Mouse (Mus musculus): ENCODE data around the gene Bloc1s5.

Bloc1s5 gene

GRCm38 (mm10) chr13:38565245-38565644, 69.7 kb downstream of the Bloc1s5 start:
- no peak for DNase-seq (ENCODE audit: low spot score in 2 of 2)

- DNase-seq (ENCODE audit: low spot score in 2 of 2): no peak
These were observed 80.3 kb downstream of the Bloc1s5 start for GRCm38 (mm10) chr13:38554611-38555010.

- no peak for DNase-seq (ENCODE audit: low spot score in 2 of 2)
These were observed 80.7 kb downstream of the Bloc1s5 start for GRCm38 (mm10) chr13:38554210-38554609.

- DNase-seq (ENCODE audit: low spot score in 2 of 2): no peak
These were observed 86.2 kb downstream of the Bloc1s5 start for GRCm38 (mm10) chr13:38548681-38549080.

GRCm38 (mm10) chr13:38547717-38548116, 87.2 kb downstream of the Bloc1s5 start:
- DNase-seq (ENCODE audit: low spot score in 2 of 2): no peak

GRCm38 (mm10) chr13:38546754-38547153, 88.2 kb downstream of the Bloc1s5 start:
- no peak for DNase-seq (ENCODE audit: low spot score in 2 of 2)

- no peak for DNase-seq (ENCODE audit: low spot score in 2 of 2)
These were observed 89.4 kb downstream of the Bloc1s5 start for GRCm38 (mm10) chr13:38545460-38545859.

- DNase-seq (ENCODE audit: low spot score in 2 of 2): no peak
These were observed 90.0 kb downstream of the Bloc1s5 start for GRCm38 (mm10) chr13:38544769-38545445.

- no peak for DNase-seq (ENCODE audit: low spot score in 2 of 2)
These were observed 91.3 kb downstream of the Bloc1s5 start for GRCm38 (mm10) chr13:38543455-38544125.

Data from urinary bladder, postnatal 36 days (tissue).